Mouse (Mus musculus): ENCODE data around the gene 2510009E07Rik.

Gene 2510009E07Rik

GRCm38 (mm10) chr16:21694463-21695241, at the start of gene 2510009E07Rik:
Gene 2510009E07Rik (minus strand): TSS chr16:21694665.
- DNase-seq (ENCODE audit: low spot score), result peak; percentile 87

- no peak for DNase-seq (ENCODE audit: low spot score)
Measured at GRCm38 (mm10) chr16:21743401-21743800, 48.9 kb upstream of the 2510009E07Rik start.

- no peak for DNase-seq (ENCODE audit: low spot score)
Measured at GRCm38 (mm10) chr16:21742898-21743297, 48.4 kb upstream of the 2510009E07Rik start.

DNA sequence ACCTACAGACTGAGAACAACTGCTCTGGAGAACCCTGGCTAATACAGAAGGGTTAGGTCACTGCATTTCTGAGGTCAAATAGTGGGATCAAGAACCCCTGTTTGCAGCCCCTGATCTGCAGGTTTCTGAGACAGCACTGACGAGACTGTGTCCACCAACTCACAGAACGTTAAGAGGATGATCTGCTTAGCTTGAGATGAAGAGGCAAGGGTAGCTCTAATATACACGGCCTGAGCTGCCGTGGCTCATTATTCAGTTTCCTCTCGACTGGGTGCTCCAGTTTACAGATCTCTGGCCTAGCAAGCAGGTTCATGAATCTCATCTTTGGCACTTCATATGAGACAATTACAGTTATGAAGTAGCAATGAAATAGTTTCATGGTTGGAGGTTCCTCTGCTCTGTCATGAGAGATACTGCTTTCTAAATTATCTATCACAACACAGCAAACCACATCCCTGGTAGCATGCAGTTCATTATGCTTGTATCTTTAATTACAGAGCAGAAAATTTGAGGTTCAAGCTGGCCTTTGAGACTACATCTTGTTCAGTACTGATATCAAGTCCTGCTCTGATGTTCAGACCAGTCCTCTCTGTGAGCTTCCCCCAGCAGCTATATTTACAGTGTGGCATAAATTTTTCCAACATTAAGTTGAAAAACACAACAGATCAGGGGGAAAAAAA, 47.9 kb upstream of the 2510009E07Rik start:
- DNase-seq (ENCODE audit: low spot score), result no peak

- no peak for DNase-seq (ENCODE audit: low spot score)
Measured at GRCm38 (mm10) chr16:21741542-21741941, 47.1 kb upstream of the 2510009E07Rik start.

- no peak for DNase-seq (ENCODE audit: low spot score)
Measured at GRCm38 (mm10) chr16:21735638-21736037, 41.2 kb upstream of the 2510009E07Rik start.

GRCm38 (mm10) chr16:21727897-21728364, 33.5 kb upstream of the 2510009E07Rik start:
- DNase-seq (ENCODE audit: low spot score), result no peak

GRCm38 (mm10) chr16:21727421-21727820, 33.0 kb upstream of the 2510009E07Rik start:
- DNase-seq (ENCODE audit: low spot score), result no peak

- DNase-seq (ENCODE audit: low spot score), result no peak
Measured at GRCm38 (mm10) chr16:21724261-21724660, 29.8 kb upstream of the 2510009E07Rik start.

GRCm38 (mm10) chr16:21719770-21720169, 25.3 kb upstream of the 2510009E07Rik start:
- DNase-seq (ENCODE audit: low spot score), result no peak

DNA sequence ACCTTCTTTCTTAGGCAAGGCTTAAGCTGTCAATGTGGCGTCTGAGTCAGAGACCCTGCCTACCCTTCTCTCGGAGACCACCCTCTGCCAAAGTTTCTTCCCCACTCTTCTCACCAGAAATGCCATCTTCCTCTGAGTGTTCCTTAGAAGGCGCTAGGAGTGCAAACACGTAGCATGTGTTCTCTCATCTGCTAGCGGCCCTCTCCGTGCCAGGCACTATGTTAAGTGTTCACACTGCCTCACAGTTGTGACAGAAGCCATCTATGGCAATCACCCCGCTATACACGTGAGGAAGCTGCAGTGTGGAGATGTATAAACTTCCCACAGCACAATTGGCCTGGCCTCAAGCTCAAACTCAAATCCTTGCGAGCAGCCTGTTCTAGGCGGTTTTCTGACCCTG, 20.1 kb upstream of the 2510009E07Rik start:
- DNase-seq (ENCODE audit: low spot score), result no peak

DNA sequence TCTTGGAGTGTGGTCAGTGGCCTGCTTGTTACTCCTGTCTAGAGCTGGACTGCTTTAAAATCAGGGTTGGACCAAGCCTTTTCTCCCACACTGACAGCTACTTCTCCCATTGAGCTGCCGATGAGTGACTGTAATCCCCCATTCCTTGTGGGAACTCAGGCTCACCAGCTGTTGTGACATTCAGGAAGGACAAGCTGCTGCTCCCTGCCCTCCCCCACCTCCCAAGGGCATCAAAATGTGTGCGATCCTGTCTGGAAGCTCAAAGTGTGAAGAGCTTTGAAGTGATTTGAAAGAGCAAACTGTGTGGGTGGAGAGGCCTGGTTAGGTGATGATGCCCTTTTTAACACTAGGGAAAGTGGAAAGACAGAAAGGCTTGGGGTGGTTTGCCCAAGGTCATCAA, 15.9 kb upstream of the 2510009E07Rik start:
- DNase-seq (ENCODE audit: low spot score), result no peak

- no peak for DNase-seq (ENCODE audit: low spot score)
Measured at GRCm38 (mm10) chr16:21704691-21705090, 10.2 kb upstream of the 2510009E07Rik start.

DNA sequence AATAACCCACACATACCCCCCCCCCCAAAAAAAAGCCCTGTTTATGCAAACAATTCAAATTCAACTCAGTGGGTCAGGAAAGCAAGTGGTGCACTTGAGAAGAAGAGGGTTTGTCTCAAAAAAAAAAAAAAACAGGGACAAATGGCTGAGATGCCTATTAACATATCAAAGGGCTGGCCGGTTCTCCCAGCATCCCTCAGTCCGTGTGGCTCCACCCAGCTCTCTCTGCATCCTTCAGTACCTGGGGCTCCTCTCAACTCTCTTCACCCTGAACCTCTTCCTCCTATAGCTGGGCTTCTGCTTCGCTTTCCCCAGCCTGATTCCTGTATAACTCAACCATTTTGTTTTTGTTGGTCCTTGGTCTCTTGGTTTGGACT, 7.8 kb upstream of the 2510009E07Rik start:
- DNase-seq (ENCODE audit: low spot score), result no peak

GRCm38 (mm10) chr16:21701611-21702313, 7.3 kb upstream of the 2510009E07Rik start:
- no peak for DNase-seq (ENCODE audit: low spot score)

DNA sequence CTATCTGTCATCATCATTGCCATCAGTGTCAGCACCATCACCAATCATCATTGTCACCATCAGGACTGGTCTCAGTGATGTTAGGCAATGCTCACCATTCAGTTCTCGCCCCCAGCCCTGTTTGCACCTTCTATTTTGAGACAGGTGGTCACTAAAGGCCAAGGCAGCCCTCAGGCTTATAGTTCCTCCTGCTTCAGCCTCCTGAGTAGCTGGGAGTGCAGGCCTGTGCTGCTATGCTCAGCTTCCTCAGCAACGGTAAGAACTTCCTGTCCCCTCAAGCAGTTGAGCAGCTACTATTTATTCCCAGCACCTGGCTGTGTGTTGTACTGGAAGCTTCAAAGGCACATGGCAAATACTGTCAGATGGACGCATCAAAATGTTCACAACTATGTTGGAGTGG, 3.7 kb upstream of the 2510009E07Rik start:
- DNase-seq (ENCODE audit: low spot score), result no peak

DNA sequence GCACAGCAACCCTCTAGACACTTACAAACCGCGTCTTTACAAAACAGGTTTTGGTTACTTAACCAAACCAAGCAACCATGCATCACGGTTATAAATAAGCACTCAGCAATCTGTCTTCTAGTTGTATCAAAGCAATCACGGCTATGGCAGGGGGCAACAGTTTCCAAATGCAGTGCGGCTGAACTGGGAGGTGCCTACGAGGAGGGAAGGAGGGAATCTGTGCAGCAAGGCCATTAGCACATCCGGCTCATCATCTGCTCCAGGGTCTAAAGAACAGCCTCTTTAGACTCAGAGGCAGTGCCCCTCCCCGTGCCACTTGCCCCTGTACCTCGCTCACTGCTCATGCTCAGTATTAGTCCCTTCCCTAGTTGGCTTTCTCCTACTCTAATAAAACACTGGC, 2.5 kb upstream of the 2510009E07Rik start:
- no peak for DNase-seq (ENCODE audit: low spot score)

DNA sequence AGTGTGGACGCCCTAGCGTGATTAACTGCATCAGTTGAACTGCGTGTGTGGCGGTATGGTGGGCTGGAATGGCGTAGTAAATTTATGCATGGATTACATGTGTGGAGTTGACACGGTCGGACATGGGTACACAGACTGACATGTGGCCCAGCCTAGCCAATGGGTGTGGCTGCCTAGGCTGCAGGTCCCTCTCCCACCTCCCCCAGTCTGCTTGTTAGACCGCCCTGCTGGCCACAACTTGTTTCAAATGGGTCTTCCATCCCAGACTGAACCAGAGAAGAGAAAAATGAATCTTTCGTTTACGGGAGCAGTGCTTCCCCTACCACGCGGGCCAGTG, 745 bp upstream of the 2510009E07Rik start:
- no peak for DNase-seq (ENCODE audit: low spot score)

GRCm38 (mm10) chr16:21693981-21694462, 443 bp downstream of the 2510009E07Rik start:
- DNase-seq (ENCODE audit: low spot score), result peak; percentile 11

DNA sequence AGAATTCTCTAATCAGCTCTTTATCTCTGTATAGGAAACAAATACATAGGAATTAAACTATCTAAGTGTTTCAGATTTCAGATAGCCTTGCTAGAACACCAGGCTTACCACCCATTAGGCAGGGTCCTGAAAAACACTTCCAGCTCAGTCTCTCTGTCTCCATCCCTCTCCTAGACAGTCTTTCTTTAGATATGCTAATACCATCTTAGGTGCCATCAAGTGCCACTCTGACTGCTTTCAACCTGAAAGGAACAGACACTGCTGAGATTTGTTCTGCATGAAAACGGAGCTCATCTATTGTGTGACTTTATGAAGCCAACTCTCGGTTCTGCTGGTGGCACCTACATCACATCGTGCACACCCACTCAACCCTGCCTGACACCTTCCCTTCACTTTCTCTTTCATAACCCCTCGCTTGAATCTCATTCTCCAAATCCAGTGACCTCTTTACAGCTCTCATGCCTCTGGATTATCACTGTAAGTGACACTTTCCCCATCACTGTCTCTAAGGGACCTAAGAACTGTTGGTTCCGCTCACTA, 4.2 kb downstream of the 2510009E07Rik start:
- DNase-seq (ENCODE audit: low spot score), result no peak

GRCm38 (mm10) chr16:21689141-21689540, 5.3 kb downstream of the 2510009E07Rik start:
- DNase-seq (ENCODE audit: low spot score), result no peak

GRCm38 (mm10) chr16:21687406-21687805, 7.1 kb downstream of the 2510009E07Rik start:
- no peak for DNase-seq (ENCODE audit: low spot score)

All from ovary, adult 18-20 months (tissue).